Mouse (Mus musculus): Measurements from ENCODE around the gene Smg9. TPM values are rescaled to one million over a fixed set of nuclear protein-coding genes. Genes with fewer than 3 reads are reported as not detected.

The Smg9 gene
- total and polyA plus RNA-seq, 2 experiments from 2014 or later, result 27.4 to 52.3 TPM

- DNase-seq (ENCODE audit: low spot score) (peak; percentile 92), ATAC-seq (peak; percentile 54; the same call in 1 of the 2 replicates)
- Histone ChIP-seq H3K9me3 (ENCODE audit: low read length) (no peaks in the 10 kb centered on the region), H3K9ac (replicated peaks; ENCODE audit: low read length) (no peak overlapping the region), H3K27me3 (ENCODE audit: insufficient read depth, low read length) (no peaks in the 10 kb centered on the region), H3K27ac (no peak overlapping the region; the same call in 1 of the 2 replicates), H3K4me2 (ENCODE audit: low read depth, low read length) (no peak overlapping the region), H3K4me3 (ENCODE audit: low read length) (no peak overlapping the region), H3K36me3 (ENCODE audit: insufficient read depth, low read length) (peaks cover 15% of the 10 kb centered on the region), H3K4me1 (ENCODE audit: insufficient read depth, low read length) (no peaks in the 10 kb centered on the region)
- peak; percentile 81 for TF ChIP-seq CTCF (IDR thresholded peaks at IDR 0.05; ENCODE audit: low read depth)
- 42% methylated on average over 5 of the region's 5 CpGs for WGBS
Observed at GRCm38 (mm10) chr7:24406528-24407344, 7.3 kb downstream of the Smg9 start.

DNA sequence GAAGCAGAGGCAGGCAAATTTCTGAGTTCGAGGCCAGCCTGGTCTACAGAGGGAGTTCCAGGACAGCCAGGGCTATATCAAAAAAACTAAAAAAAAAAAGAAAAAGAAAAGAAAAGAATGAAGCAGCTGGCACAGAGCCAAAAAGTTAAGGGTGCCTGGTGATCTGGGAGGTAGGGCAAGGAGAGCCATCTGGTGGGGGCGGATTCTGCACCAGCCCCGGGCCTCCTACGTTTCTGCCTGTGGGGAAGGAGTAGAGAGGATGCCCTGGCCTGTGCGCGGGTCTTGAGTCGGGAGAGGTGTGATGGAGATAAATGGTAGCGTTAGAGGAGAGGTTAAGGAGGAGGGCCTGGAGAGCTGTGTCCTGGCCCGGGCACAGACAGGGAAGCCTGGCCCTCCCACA, 8.8 kb downstream of the Smg9 start:
- WGBS, result 80% methylated on average over 9 of the region's 9 CpGs
- Histone ChIP-seq H3K4me1 (ENCODE audit: insufficient read depth, low read length) (no peaks in the 10 kb centered on the region), H3K9me3 (ENCODE audit: low read length) (no peaks in the 10 kb centered on the region), H3K27me3 (ENCODE audit: insufficient read depth, low read length) (no peaks in the 10 kb centered on the region), H3K36me3 (ENCODE audit: insufficient read depth, low read length) (peaks cover 15% of the 10 kb centered on the region), H3K4me3 (ENCODE audit: low read length) (no peak overlapping the region), H3K9ac (replicated peaks; ENCODE audit: low read length) (no peak overlapping the region), H3K4me2 (ENCODE audit: low read depth, low read length) (no peak overlapping the region), H3K27ac (no peak overlapping the region)
- no peak for DNase-seq (ENCODE audit: low spot score)
- ATAC-seq, result no peak
- no peak for TF ChIP-seq CTCF (IDR thresholded peaks at IDR 0.05; ENCODE audit: low read depth)

- peaks cover 9% of the 10 kb centered on the region; the same call in 1 of the 2 replicates for H3K36me3 ChIP-seq (ENCODE audit: insufficient read depth, low read length)
- H3K4me1 ChIP-seq (ENCODE audit: insufficient read depth, low read length), result no peaks in the 10 kb centered on the region
- no peak overlapping the region for H3K9ac ChIP-seq (replicated peaks; ENCODE audit: low read length)
- 87% methylated on average over 6 of the region's 6 CpGs for WGBS
- H3K27me3 ChIP-seq (ENCODE audit: insufficient read depth, low read length), result no peaks in the 10 kb centered on the region
- ATAC-seq, result no peak
- DNase-seq (ENCODE audit: low spot score), result no peak
- TF ChIP-seq CTCF (IDR thresholded peaks at IDR 0.05; ENCODE audit: low read depth), result no peak
- H3K4me3 ChIP-seq (ENCODE audit: low read length), result no peak overlapping the region
- H3K4me2 ChIP-seq (ENCODE audit: low read depth, low read length), result no peak overlapping the region
- H3K9me3 ChIP-seq (ENCODE audit: low read length), result no peaks in the 10 kb centered on the region
- H3K27ac ChIP-seq, result no peak overlapping the region
Observed at GRCm38 (mm10) chr7:24410123-24410522, 10.7 kb downstream of the Smg9 start.

DNA sequence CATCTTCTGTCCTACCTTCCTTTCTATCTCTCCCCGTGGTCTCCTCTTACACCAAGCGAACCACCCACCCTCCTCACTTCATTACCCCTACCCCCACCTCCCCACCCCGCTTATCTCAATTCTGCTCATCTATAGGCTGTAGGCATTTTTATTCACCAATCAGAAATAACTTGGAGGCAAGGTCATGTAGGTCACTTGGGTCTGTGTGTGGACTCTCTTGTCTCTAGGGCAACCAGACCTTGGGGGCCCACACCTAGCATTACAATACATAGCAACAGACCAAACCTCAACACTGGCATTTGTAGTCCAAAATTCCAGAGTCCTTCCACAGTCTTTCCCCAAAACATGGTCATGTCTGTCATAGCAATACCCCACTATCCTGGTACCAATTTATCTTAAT, 11.4 kb downstream of the Smg9 start:
- no peak for DNase-seq (ENCODE audit: low spot score)
- H3K4me1 ChIP-seq (ENCODE audit: insufficient read depth, low read length), result no peaks in the 10 kb centered on the region
- no peak overlapping the region for H3K4me2 ChIP-seq (ENCODE audit: low read depth, low read length)
- H3K36me3 ChIP-seq (ENCODE audit: insufficient read depth, low read length), result peaks cover 4% of the 10 kb centered on the region; the same call in 1 of the 2 replicates
- no peak overlapping the region for H3K4me3 ChIP-seq (ENCODE audit: low read length)
- ATAC-seq, result no peak
- H3K9ac ChIP-seq (replicated peaks; ENCODE audit: low read length), result no peak overlapping the region
- H3K27ac ChIP-seq, result no peak overlapping the region
- no peaks in the 10 kb centered on the region for H3K27me3 ChIP-seq (ENCODE audit: insufficient read depth, low read length)
- WGBS, result 77% methylated on average over 3 of the region's 3 CpGs
- no peaks in the 10 kb centered on the region for H3K9me3 ChIP-seq (ENCODE audit: low read length)
- no peak for TF ChIP-seq CTCF (IDR thresholded peaks at IDR 0.05; ENCODE audit: low read depth)

GRCm38 (mm10) chr7:24413630-24414029, 14.2 kb downstream of the Smg9 start:
- Histone ChIP-seq H3K4me1 (ENCODE audit: insufficient read depth, low read length) (no peaks in the 10 kb centered on the region), H3K4me3 (ENCODE audit: low read length) (no peak overlapping the region), H3K9ac (replicated peaks; ENCODE audit: low read length) (no peak overlapping the region), H3K36me3 (ENCODE audit: insufficient read depth, low read length) (peaks cover 3% of the 10 kb centered on the region; the same call in 1 of the 2 replicates), H3K27ac (no peak overlapping the region), H3K9me3 (ENCODE audit: low read length) (no peaks in the 10 kb centered on the region), H3K27me3 (ENCODE audit: insufficient read depth, low read length) (no peaks in the 10 kb centered on the region), H3K4me2 (ENCODE audit: low read depth, low read length) (no peak overlapping the region)
- DNase-seq (ENCODE audit: low spot score) (no peak), ATAC-seq (no peak)
- WGBS, result 95% methylated on average over 3 of the region's 3 CpGs
- no peak for TF ChIP-seq CTCF (IDR thresholded peaks at IDR 0.05; ENCODE audit: low read depth)

DNA sequence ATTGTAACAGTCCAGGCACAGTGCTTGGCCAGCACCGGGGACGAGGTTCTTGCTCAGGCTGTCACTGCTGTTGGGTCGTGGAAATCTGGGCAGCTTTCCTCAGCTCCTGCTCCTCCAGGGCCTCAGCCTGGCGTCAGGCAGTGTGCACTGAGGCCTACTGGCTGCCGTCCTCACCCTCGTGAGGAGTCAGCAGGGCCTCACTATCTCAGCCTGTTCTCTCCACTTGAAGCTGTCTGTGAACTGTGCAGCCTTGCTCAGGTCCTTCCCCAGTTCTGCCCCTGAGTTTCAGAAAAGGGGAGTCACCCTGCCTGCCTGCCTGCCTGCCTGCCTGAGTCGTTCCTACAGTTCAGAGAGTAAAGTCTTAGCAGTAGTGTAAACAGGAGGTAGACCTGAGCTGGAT, 15.8 kb downstream of the Smg9 start:
- DNase-seq (ENCODE audit: low spot score) (no peak), ATAC-seq (no peak)
- no peak for TF ChIP-seq CTCF (IDR thresholded peaks at IDR 0.05; ENCODE audit: low read depth)
- H3K27ac ChIP-seq, result no peak overlapping the region
- no peaks in the 10 kb centered on the region for H3K27me3 ChIP-seq (ENCODE audit: insufficient read depth, low read length)
- peaks cover 3% of the 10 kb centered on the region; the same call in 1 of the 2 replicates for H3K36me3 ChIP-seq (ENCODE audit: insufficient read depth, low read length)
- no peaks in the 10 kb centered on the region for H3K9me3 ChIP-seq (ENCODE audit: low read length)
- no peaks in the 10 kb centered on the region for H3K4me1 ChIP-seq (ENCODE audit: insufficient read depth, low read length)
- WGBS, result 81% methylated on average over 7 of the region's 7 CpGs
- no peak overlapping the region for H3K4me2 ChIP-seq (ENCODE audit: low read depth, low read length)
- no peak overlapping the region for H3K9ac ChIP-seq (replicated peaks; ENCODE audit: low read length)
- no peak overlapping the region for H3K4me3 ChIP-seq (ENCODE audit: low read length)

- no peak for TF ChIP-seq CTCF (IDR thresholded peaks at IDR 0.05; ENCODE audit: low read depth)
- no peaks in the 10 kb centered on the region for H3K9me3 ChIP-seq (ENCODE audit: low read length)
- H3K4me2 ChIP-seq (ENCODE audit: low read depth, low read length), result no peak overlapping the region
- H3K9ac ChIP-seq (replicated peaks; ENCODE audit: low read length), result no peak overlapping the region
- 29% methylated on average over 8 of the region's 8 CpGs for WGBS
- H3K27me3 ChIP-seq (ENCODE audit: insufficient read depth, low read length), result no peaks in the 10 kb centered on the region
- no peak overlapping the region; the same call in 1 of the 2 replicates for H3K27ac ChIP-seq
- no peak overlapping the region for H3K4me3 ChIP-seq (ENCODE audit: low read length)
- ATAC-seq, result peak; percentile 17; the same call in 1 of the 2 replicates
- H3K36me3 ChIP-seq (ENCODE audit: insufficient read depth, low read length), result peaks cover 11% of the 10 kb centered on the region; the same call in 1 of the 2 replicates
- H3K4me1 ChIP-seq (ENCODE audit: insufficient read depth, low read length), result no peaks in the 10 kb centered on the region
- peak; percentile 9 for DNase-seq (ENCODE audit: low spot score)
Observed at GRCm38 (mm10) chr7:24419579-24419978, 20.2 kb downstream of the Smg9 start.

Data from hindbrain, postnatal 0 days (tissue).